Mouse (Mus musculus): ENCODE results near the gene Hnf4a. TPM values are rescaled to one million over a fixed set of nuclear protein-coding genes. Genes with fewer than 3 reads are reported as not detected.
A peak's percentile ranks its signal among the peaks of the same experiment; 100 is the strongest.

Gene Hnf4a
- total and polyA plus RNA-seq, 3 experiments, result not detected

- Histone ChIP-seq H3K27ac (ENCODE audit: insufficient read depth, low read depth) (no peak overlapping the region), H3K4me3 (replicated peaks in 1 of 3; ENCODE audit: low read depth in 2 of 3, low read length in 2 of 3, poor library complexity in 1 of 3) (no peak overlapping the region), H3K9me3 (replicated peaks; ENCODE audit: low read length) (no peaks in the 10 kb centered on the region), H3K4me1 (ENCODE audit: control insufficient read depth in 1 of 2, insufficient read depth in 2 of 2) (peaks cover 9 to 35% of the 10 kb centered on the region in 2 experiments), H3K79me2 (replicated peaks; ENCODE audit: control insufficient read depth, extremely low read depth, insufficient read depth, poor library complexity, severe bottlenecking) (no peaks in the 10 kb centered on the region), H3K9ac (ENCODE audit: insufficient read depth, low read depth) (no peak overlapping the region), H3K4me2 (ENCODE audit: insufficient read depth, low read depth, poor library complexity, severe bottlenecking) (no peak overlapping the region), H3K27me3 (replicated peaks) (peaks cover 11% of the 10 kb centered on the region), H3K36me3 (replicated peaks in 1 of 2; ENCODE audit: control insufficient read depth in 1 of 2, insufficient read depth in 1 of 2, low read length in 1 of 2) (no peaks in the 10 kb centered on the region)
- TF ChIP-seq PAX5 (IDR thresholded peaks at IDR 0.05; ENCODE audit: low read length) (no peak), JUN (IDR thresholded peaks at IDR 0.05; ENCODE audit: insufficient read depth, low read depth, low read length) (no peak), ELF1 (IDR thresholded peaks at IDR 0.05; ENCODE audit: low read depth, low read length) (no peak), NELFE (IDR thresholded peaks at IDR 0.05; ENCODE audit: low read depth, low read length) (no peak), ETS1 (conservative IDR thresholded peaks at IDR 0.05; ENCODE audit: low read depth, low read length) (no peak), BHLHE40 (IDR thresholded peaks at IDR 0.05; ENCODE audit: low read depth, low read length) (no peak), ZMIZ1 (IDR thresholded peaks at IDR 0.05; ENCODE audit: low read depth, low read length) (no peak), SIN3A (IDR thresholded peaks at IDR 0.05; ENCODE audit: low read length) (no peak), CTCF (conservative IDR thresholded peaks at IDR 0.05 in 1 of 2, IDR thresholded peaks at IDR 0.05 in 1 of 2; ENCODE audit: low read depth in 2 of 2, low read length in 2 of 2) (no peak), UBTF (IDR thresholded peaks at IDR 0.05; ENCODE audit: low read depth, low read length) (no peak), KAT2A (IDR thresholded peaks at IDR 0.05; ENCODE audit: insufficient replicate concordance, low read length) (no peak), MYC (IDR thresholded peaks at IDR 0.05; ENCODE audit: low read depth, low read length) (no peak), HCFC1 (IDR thresholded peaks at IDR 0.05; ENCODE audit: low read depth, low read length) (no peak), MXI1 (IDR thresholded peaks at IDR 0.05; ENCODE audit: low read depth, low read length) (no peak), POLR2AphosphoS2 (IDR thresholded peaks at IDR 0.05; ENCODE audit: low read depth, low read length) (no peak)
- DNase-seq (ENCODE audit: extremely low read depth), result peak; percentile 23
- dilution Hi-C loops (cut with MboI; ENCODE audit: extremely low pct_ligation_motif_present, extremely low pct_unique_long_range_greater_than_20kb, low sequenced_read_pairs), result no loop called here
- in situ Hi-C loops (cut with MboI; ENCODE audit: low pct_ligation_motif_present, low pct_unique_long_range_greater_than_20kb, low sequenced_read_pairs), result loop anchor here (10.0 kb wide), 1 partner anchor 56 kb away; no protein-coding TSS in a partner anchor
These were observed 84.4 kb downstream of the Hnf4a start for GRCm38 (mm10) chr2:163590996-163591395.

GRCm38 (mm10) chr2:163592084-163592483 lies 85.5 kb downstream of the Hnf4a start:
- no peaks in the 10 kb centered on the region for H3K36me3 ChIP-seq (replicated peaks in 1 of 2; ENCODE audit: control insufficient read depth in 1 of 2, insufficient read depth in 1 of 2, low read length in 1 of 2)
- dilution Hi-C loops (cut with MboI; ENCODE audit: extremely low pct_ligation_motif_present, extremely low pct_unique_long_range_greater_than_20kb, low sequenced_read_pairs) (no loop called here), in situ Hi-C loops (cut with MboI; ENCODE audit: low pct_ligation_motif_present, low pct_unique_long_range_greater_than_20kb, low sequenced_read_pairs) (loop anchor here (10.0 kb wide), 1 partner anchor 57 kb away; no protein-coding TSS in a partner anchor)
- H3K27ac ChIP-seq (ENCODE audit: insufficient read depth, low read depth), result no peak overlapping the region
- DNase-seq (ENCODE audit: extremely low read depth), result peak; percentile 57
- H3K79me2 ChIP-seq (replicated peaks; ENCODE audit: control insufficient read depth, extremely low read depth, insufficient read depth, poor library complexity, severe bottlenecking), result no peaks in the 10 kb centered on the region
- H3K4me2 ChIP-seq (ENCODE audit: insufficient read depth, low read depth, poor library complexity, severe bottlenecking), result no peak overlapping the region
- peaks cover 7 to 35% of the 10 kb centered on the region in 2 experiments for H3K4me1 ChIP-seq (ENCODE audit: control insufficient read depth in 1 of 2, insufficient read depth in 2 of 2)
- H3K9me3 ChIP-seq (replicated peaks; ENCODE audit: low read length), result no peaks in the 10 kb centered on the region
- H3K4me3 ChIP-seq (replicated peaks in 1 of 3; ENCODE audit: low read depth in 2 of 3, low read length in 2 of 3, poor library complexity in 1 of 3), result no peak overlapping the region
- peak; percentile 41 for TF ChIP-seq SMC3 (IDR thresholded peaks at IDR 0.05; ENCODE audit: low read depth, low read length)
- TF ChIP-seq EP300 (IDR thresholded peaks at IDR 0.05; ENCODE audit: low read length), result no peak
- no peak for TF ChIP-seq POLR2A (IDR thresholded peaks at IDR 0.05; ENCODE audit: low read depth, low read length)
- TF ChIP-seq ZNF384 (IDR thresholded peaks at IDR 0.05; ENCODE audit: low read depth, low read length), result 0 out of 2 replicates have a peak, but pooled peaks have one; percentile 22
- no peak for TF ChIP-seq MAZ (IDR thresholded peaks at IDR 0.05; ENCODE audit: low read depth, low read length)
- no peak for TF ChIP-seq CHD1 (IDR thresholded peaks at IDR 0.05; ENCODE audit: low read depth, low read length)
- TF ChIP-seq CTCF (conservative IDR thresholded peaks at IDR 0.05 in 1 of 2, IDR thresholded peaks at IDR 0.05 in 1 of 2; ENCODE audit: low read depth in 2 of 2, low read length in 2 of 2), result peak in 1 of 2 experiments; percentile 65; a peak in 3 of 4 replicates
- no peak for TF ChIP-seq UBTF (IDR thresholded peaks at IDR 0.05; ENCODE audit: low read depth, low read length)
- TF ChIP-seq CHD2 (IDR thresholded peaks at IDR 0.05; ENCODE audit: low read length), result no peak
- no peak for TF ChIP-seq MEF2A (IDR thresholded peaks at IDR 0.05; ENCODE audit: borderline replicate concordance, low read depth, low read length)
- TF ChIP-seq ZC3H11A (IDR thresholded peaks at IDR 0.05; ENCODE audit: low read depth, low read length), result no peak
- TF ChIP-seq ZMIZ1 (IDR thresholded peaks at IDR 0.05; ENCODE audit: low read depth, low read length), result no peak
- TF ChIP-seq RCOR1 (conservative IDR thresholded peaks at IDR 0.05; ENCODE audit: low read depth, low read length), result no peak
- no peak for TF ChIP-seq SIN3A (IDR thresholded peaks at IDR 0.05; ENCODE audit: low read length)
- peak; percentile 38 for TF ChIP-seq RAD21 (IDR thresholded peaks at IDR 0.05; ENCODE audit: low read depth, low read length)
- no peak for TF ChIP-seq MAFK (IDR thresholded peaks at IDR 0.05; ENCODE audit: insufficient replicate concordance, low read length)
- TF ChIP-seq NELFE (IDR thresholded peaks at IDR 0.05; ENCODE audit: low read depth, low read length), result no peak
- TF ChIP-seq TCF12 (IDR thresholded peaks at IDR 0.05; ENCODE audit: low read depth, low read length), result no peak
- no peak for TF ChIP-seq E2F4 (IDR thresholded peaks at IDR 0.05; ENCODE audit: insufficient replicate concordance, low read depth, low read length)
- H3K9ac ChIP-seq (ENCODE audit: insufficient read depth, low read depth), result no peak overlapping the region
- H3K27me3 ChIP-seq (replicated peaks), result peaks cover 12% of the 10 kb centered on the region
